Mouse (Mus musculus): ENCODE results near the gene H2afv. TPM values are rescaled to one million over a fixed set of nuclear protein-coding genes. Genes with fewer than 3 reads are reported as not detected.

Gene H2afv
- polyA plus RNA-seq, 1 experiment, result 146 TPM

- TF ChIP-seq CTCF (IDR thresholded peaks at IDR 0.05; ENCODE audit: low read depth, low read length) (no peak), POLR2A (IDR thresholded peaks at IDR 0.05; ENCODE audit: borderline replicate concordance, low read depth, low read length) (no peak)
- H3K4me3 ChIP-seq (ENCODE audit: insufficient read depth, low read length), result no peak overlapping the region
- peaks cover 16% of the 10 kb centered on the region for H3K4me1 ChIP-seq (ENCODE audit: control insufficient read depth, insufficient read depth, low read length)
- H3K27ac ChIP-seq (ENCODE audit: insufficient read depth, low read depth, low read length), result no peak overlapping the region
These were observed 36.6 kb upstream of the H2afv start for GRCm38 (mm10) chr11:6480681-6481405.

GRCm38 (mm10) chr11:6480191-6480590, 35.9 kb upstream of the H2afv start:
- TF ChIP-seq POLR2A (IDR thresholded peaks at IDR 0.05; ENCODE audit: borderline replicate concordance, low read depth, low read length) (no peak), CTCF (IDR thresholded peaks at IDR 0.05; ENCODE audit: low read depth, low read length) (no peak)
- no peak overlapping the region for H3K27ac ChIP-seq (ENCODE audit: insufficient read depth, low read depth, low read length)
- H3K4me3 ChIP-seq (ENCODE audit: insufficient read depth, low read length), result no peak overlapping the region
- peaks cover 14% of the 10 kb centered on the region for H3K4me1 ChIP-seq (ENCODE audit: control insufficient read depth, insufficient read depth, low read length)

GRCm38 (mm10) chr11:6479231-6479630, 35.0 kb upstream of the H2afv start:
- no peak overlapping the region for H3K4me3 ChIP-seq (ENCODE audit: insufficient read depth, low read length)

DNA sequence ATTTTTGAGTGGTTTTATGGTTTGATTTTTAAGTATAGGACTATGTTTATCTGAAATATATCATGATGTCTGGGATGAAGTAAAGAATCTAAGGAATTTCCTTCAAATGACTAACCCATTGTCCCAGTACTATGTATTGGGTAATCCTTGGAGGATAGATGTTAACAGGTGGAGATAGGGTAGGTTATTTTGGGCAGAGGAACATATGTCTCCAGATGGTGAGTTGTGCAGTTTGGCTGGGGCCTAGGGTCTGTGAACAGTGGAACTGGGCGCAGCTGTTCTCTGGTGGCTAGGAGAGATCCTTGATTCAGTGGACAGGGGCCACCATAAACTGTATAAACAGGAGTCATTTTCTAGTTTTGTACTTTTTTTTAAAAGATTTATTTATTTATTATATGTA, 33.1 kb upstream of the H2afv start:
- Histone ChIP-seq H3K4me3 (ENCODE audit: insufficient read depth, low read length) (no peak overlapping the region), H3K27ac (ENCODE audit: insufficient read depth, low read depth, low read length) (no peak overlapping the region), H3K4me1 (ENCODE audit: control insufficient read depth, insufficient read depth, low read length) (no peaks in the 10 kb centered on the region)
- TF ChIP-seq CTCF (IDR thresholded peaks at IDR 0.05; ENCODE audit: low read depth, low read length), result no peak
- TF ChIP-seq POLR2A (IDR thresholded peaks at IDR 0.05; ENCODE audit: borderline replicate concordance, low read depth, low read length), result no peak

More at GRCm38 (mm10) chr11:6479231-6479630, 35.0 kb upstream of the H2afv start:
- Histone ChIP-seq H3K27ac (ENCODE audit: insufficient read depth, low read depth, low read length) (no peak overlapping the region), H3K4me1 (ENCODE audit: control insufficient read depth, insufficient read depth, low read length) (peaks cover 4% of the 10 kb centered on the region)
- TF ChIP-seq CTCF (IDR thresholded peaks at IDR 0.05; ENCODE audit: low read depth, low read length) (no peak), POLR2A (IDR thresholded peaks at IDR 0.05; ENCODE audit: borderline replicate concordance, low read depth, low read length) (no peak)

DNA sequence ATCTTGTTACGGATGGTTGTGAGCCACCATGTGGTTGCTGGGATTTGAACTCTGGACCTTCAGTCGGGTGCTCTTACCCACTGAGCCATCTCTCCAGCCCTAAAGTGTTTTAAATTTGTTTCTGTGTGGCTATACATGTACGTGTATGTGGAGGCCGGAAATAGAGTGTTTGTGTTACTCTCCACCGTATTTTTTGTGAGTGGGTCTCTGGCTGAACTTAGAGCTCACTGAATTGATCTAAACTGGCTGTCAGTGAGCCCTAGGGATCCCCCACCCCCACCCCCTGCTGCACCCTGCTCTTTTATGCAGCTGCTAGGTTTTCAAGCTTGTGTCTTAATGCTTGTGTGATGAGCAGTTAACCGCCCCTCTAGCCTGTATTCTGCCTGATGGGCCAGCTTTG, 32.6 kb upstream of the H2afv start:
- TF ChIP-seq POLR2A (IDR thresholded peaks at IDR 0.05; ENCODE audit: borderline replicate concordance, low read depth, low read length) (no peak), CTCF (IDR thresholded peaks at IDR 0.05; ENCODE audit: low read depth, low read length) (no peak)
- Histone ChIP-seq H3K4me1 (ENCODE audit: control insufficient read depth, insufficient read depth, low read length) (no peaks in the 10 kb centered on the region), H3K27ac (ENCODE audit: insufficient read depth, low read depth, low read length) (no peak overlapping the region), H3K4me3 (ENCODE audit: insufficient read depth, low read length) (no peak overlapping the region)

DNA sequence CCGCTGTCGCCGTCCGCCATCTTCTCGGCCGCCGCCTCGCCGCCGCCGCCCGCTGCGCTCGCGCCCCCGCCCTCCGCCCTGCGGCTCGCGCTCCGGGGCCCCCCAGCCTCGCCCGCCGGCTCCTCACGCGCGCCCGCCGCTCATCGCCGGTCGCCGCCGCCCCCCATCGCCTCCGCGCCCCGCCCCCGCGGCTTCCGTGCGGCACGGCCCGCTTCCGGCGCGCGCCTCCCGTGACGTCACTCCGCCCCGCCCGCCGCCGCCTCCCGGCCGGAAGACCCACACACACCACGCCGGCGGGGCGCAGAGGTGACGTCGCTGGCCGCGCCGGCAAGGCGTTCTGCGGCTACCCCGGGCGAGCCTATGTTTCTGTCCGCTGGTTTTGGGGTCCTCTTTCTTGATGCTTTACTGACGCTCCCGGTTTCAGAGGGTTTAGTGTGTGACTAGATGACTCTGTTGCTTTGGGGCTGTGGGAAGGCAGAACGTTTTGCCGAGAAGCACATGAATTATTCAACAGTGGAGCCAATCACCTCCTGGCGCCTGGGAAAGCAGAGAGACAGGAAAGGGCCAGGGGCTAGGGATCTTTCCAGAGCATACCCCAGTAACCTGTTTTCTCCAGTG, 31.7 kb upstream of the H2afv start, which contains the start of gene Purb:
Gene Purb (minus strand): TSS at position 51 of the 618 bp plus-strand sequence.
- Histone ChIP-seq H3K4me3 (ENCODE audit: insufficient read depth, low read length) (peak within 1 kb of the TSS; percentile 89), H3K4me1 (ENCODE audit: control insufficient read depth, insufficient read depth, low read length) (peaks cover 4% of the 10 kb centered on the region), H3K27ac (ENCODE audit: insufficient read depth, low read depth, low read length) (peak within 1 kb of the TSS; percentile 93)
- TF ChIP-seq CTCF (IDR thresholded peaks at IDR 0.05; ENCODE audit: low read depth, low read length) (no peak), POLR2A (IDR thresholded peaks at IDR 0.05; ENCODE audit: borderline replicate concordance, low read depth, low read length) (no peak)

- peaks cover 11% of the 10 kb centered on the region for H3K4me1 ChIP-seq (ENCODE audit: control insufficient read depth, insufficient read depth, low read length)
- H3K4me3 ChIP-seq (ENCODE audit: insufficient read depth, low read length), result peak overlapping the region; percentile 89
- H3K27ac ChIP-seq (ENCODE audit: insufficient read depth, low read depth, low read length), result peak overlapping the region; percentile 93
- TF ChIP-seq CTCF (IDR thresholded peaks at IDR 0.05; ENCODE audit: low read depth, low read length) (no peak), POLR2A (IDR thresholded peaks at IDR 0.05; ENCODE audit: borderline replicate concordance, low read depth, low read length) (no peak)
These were observed 30.9 kb upstream of the H2afv start for GRCm38 (mm10) chr11:6474874-6475731.

- no peak for TF ChIP-seq CTCF (IDR thresholded peaks at IDR 0.05; ENCODE audit: low read depth, low read length)
- TF ChIP-seq POLR2A (IDR thresholded peaks at IDR 0.05; ENCODE audit: borderline replicate concordance, low read depth, low read length), result no peak
- Histone ChIP-seq H3K4me3 (ENCODE audit: insufficient read depth, low read length) (peak overlapping the region; percentile 89), H3K27ac (ENCODE audit: insufficient read depth, low read depth, low read length) (peak overlapping the region; percentile 93), H3K4me1 (ENCODE audit: control insufficient read depth, insufficient read depth, low read length) (peaks cover 14% of the 10 kb centered on the region)
These were observed 30.1 kb upstream of the H2afv start for GRCm38 (mm10) chr11:6474381-6474780.

GRCm38 (mm10) chr11:6472076-6472475, 27.8 kb upstream of the H2afv start:
- Histone ChIP-seq H3K4me1 (ENCODE audit: control insufficient read depth, insufficient read depth, low read length) (peaks cover 32% of the 10 kb centered on the region), H3K4me3 (ENCODE audit: insufficient read depth, low read length) (peak overlapping the region; percentile 59), H3K27ac (ENCODE audit: insufficient read depth, low read depth, low read length) (peak overlapping the region; percentile 74)
- TF ChIP-seq CTCF (IDR thresholded peaks at IDR 0.05; ENCODE audit: low read depth, low read length) (no peak), POLR2A (IDR thresholded peaks at IDR 0.05; ENCODE audit: borderline replicate concordance, low read depth, low read length) (no peak)

Measured in bone marrow macrophage, adult 2 months (primary cell).